Mouse (Mus musculus) intestine, embryonic 16.5 days (tissue): ENCODE results near the gene Ubb. TPM values are rescaled to one million over a fixed set of nuclear protein-coding genes. Genes with fewer than 3 reads are reported as not detected.

Source experiments
- ATAC-seq: fragments of 200-750 bp; cut with Nextera tagmentation; 2 replicates; pipeline ENCODE4 v1.8.0; 2017; ENCODE audit warnings: moderate TSS enrichment, moderate library complexity
- H3K27ac ChIP-seq: fragments of 300-500 bp; sonication (generic); 2 replicates; pipeline ENCODE4 v1.5.1; 2014; ENCODE audit warnings: mild to moderate bottlenecking, low read length
- H3K27me3 ChIP-seq: fragments of 300-500 bp; sonication (generic); replicated peaks from 2 replicates; pipeline ENCODE4 v1.6.1; 2014; ENCODE audit warnings: low read length, control low read depth, mixed read lengths; ENCODE audit not compliant: control insufficient read depth, insufficient read depth
- H3K36me3 ChIP-seq: fragments of 300-500 bp; sonication (generic); 2 replicates; pipeline ENCODE4 v1.6.1; 2014; ENCODE audit warnings: low read length, control low read depth; ENCODE audit not compliant: control insufficient read depth, insufficient read depth
- H3K4me1 ChIP-seq: fragments of 300-500 bp; sonication (generic); 2 replicates; pipeline ENCODE4 v1.6.1; 2014; ENCODE audit warnings: low read length, control low read depth, mixed read lengths; ENCODE audit not compliant: control insufficient read depth, insufficient read depth
- H3K4me2 ChIP-seq: fragments of 300-500 bp; sonication (generic); 2 replicates; pipeline ENCODE4 v1.6.1; 2014; ENCODE audit warnings: low read depth, low read length, control low read depth
- H3K4me3 ChIP-seq: fragments of 300-500 bp; sonication (generic); 2 replicates; pipeline ENCODE4 v1.5.1; 2014; ENCODE audit warnings: mild to moderate bottlenecking, low read length
- H3K9ac ChIP-seq: fragments of 300-500 bp; sonication (generic); 2 replicates; pipeline ENCODE4 v1.6.1; 2014; ENCODE audit warnings: low read depth, low read length
- H3K9me3 ChIP-seq: fragments of 300-500 bp; sonication (generic); 2 replicates; pipeline ENCODE4 v1.6.1; 2016; ENCODE audit warnings: low read length, control low read depth; ENCODE audit not compliant: control insufficient read depth
- WGBS: fragments of 180-500 bp; shearing (Covaris S2); extraction: QIAGEN DNeasy Blood & Tissue Kit; methylation state at CpG from one replicate; pipeline ENCODE4 v1.1.7; 2014; 5-methylcytosine and 5-hydroxymethylcytosine counted together
- polyA plus RNA-seq: library from polyadenylated mRNA; unstranded; fragments of >200 nt; fragmentation: Nextera tagmentation; extraction: Ambion mirVana; gene quantifications from 2 replicates; pipeline ENCODE4 v1.2.1, GENCODE M21; 2015

Gene Ubb
- polyA plus RNA-seq, 1 experiment from 2014 or later, result 2,643 TPM

GRCm38 (mm10) chr11:62591904-62592575 lies 41.1 kb downstream of the Ubb start:
- Histone ChIP-seq H3K4me1 (peaks cover 13% of the 10 kb centered on the region), H3K27ac (no peak overlapping the region), H3K9me3 (no peaks in the 10 kb centered on the region), H3K4me3 (no peak overlapping the region), H3K27me3 (no peaks in the 10 kb centered on the region), H3K9ac (no peak overlapping the region), H3K4me2 (no peak overlapping the region), H3K36me3 (no peaks in the 10 kb centered on the region)
- peak; percentile 40; the same call in 1 of the 2 replicates for ATAC-seq
- 54% methylated on average over 8 of the region's 8 CpGs for WGBS

DNA sequence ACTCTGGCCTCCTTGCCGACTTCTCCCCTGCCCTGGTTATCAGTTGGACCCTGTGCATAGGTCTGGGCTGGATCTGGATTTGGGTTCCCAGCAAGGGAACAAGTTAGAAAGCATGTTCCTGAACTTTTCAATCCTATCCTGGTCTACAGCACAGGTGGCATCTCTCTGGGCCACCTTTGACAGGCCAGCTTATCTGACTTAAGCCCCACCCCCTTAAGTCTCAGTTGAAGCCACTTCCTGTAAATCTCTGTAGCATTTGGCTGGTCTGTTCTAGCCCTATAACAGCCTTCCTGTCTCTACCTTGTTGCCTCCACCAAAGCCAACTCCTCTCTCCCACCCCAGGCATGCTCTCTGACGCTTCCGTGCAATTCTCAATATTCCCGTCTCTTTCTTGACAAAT lies 47.6 kb downstream of the Ubb start:
- 0 out of 2 replicates have a peak, but pooled peaks cover 2% of the 10 kb centered on the region for H3K36me3 ChIP-seq
- H3K4me3 ChIP-seq, result no peak overlapping the region
- H3K27ac ChIP-seq, result no peak overlapping the region
- H3K9me3 ChIP-seq, result no peaks in the 10 kb centered on the region
- no peak overlapping the region for H3K4me2 ChIP-seq
- peak overlapping the region; percentile 29 for H3K9ac ChIP-seq
- WGBS, result 77% methylated on average over 4 of the region's 4 CpGs
- ATAC-seq, result no peak
- H3K27me3 ChIP-seq, result no peaks in the 10 kb centered on the region
- no peaks in the 10 kb centered on the region; the same call in 1 of the 2 replicates for H3K4me1 ChIP-seq

DNA sequence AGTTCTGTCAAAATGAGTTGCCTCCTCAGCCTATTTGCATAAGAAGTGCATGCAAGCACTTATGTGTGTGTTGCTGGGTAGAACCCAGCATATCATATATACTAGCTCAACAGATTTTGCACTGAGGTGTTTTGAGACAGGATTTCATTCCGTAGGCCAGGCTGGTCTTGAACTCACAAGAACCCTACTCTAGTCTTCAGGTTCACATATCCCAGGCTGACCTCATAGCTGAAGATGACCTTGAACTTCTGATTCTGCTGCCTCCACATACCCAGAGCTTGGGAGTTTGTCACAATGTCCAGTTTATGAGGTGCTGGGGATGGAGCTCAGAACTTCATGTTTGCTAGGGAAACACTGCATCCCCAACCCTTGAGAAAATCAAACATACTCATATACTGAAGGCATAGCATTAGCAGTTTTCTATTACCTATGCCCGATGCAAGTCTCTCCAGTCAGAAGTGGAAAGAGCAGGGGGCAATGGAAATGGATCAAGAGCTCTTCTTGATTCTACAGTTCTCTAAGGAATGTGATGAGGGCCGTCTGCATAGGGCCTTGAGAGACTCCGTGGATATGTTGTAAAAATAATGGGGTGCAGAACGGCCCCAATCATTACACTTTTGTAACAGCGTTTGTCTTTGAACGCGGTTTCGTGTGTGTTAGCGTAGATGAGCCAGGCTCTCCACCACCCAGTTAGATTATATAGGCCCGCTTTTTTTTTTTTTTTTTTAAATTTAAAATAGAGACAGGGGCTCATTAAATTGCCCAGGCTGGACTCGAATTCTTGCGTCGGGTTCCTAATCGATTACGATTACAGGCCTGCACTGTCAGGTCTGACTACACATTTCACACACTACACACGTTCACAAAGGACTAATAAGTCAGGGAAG lies 51.0 kb downstream of the Ubb start:
- peak overlapping the region; percentile 76 for H3K4me3 ChIP-seq
- peak overlapping the region; percentile 67 for H3K9ac ChIP-seq
- WGBS, result 10% methylated on average over 17 of the region's 17 CpGs
- peaks cover 16% of the 10 kb centered on the region; the same call in 1 of the 2 replicates for H3K36me3 ChIP-seq
- no peaks in the 10 kb centered on the region for H3K27me3 ChIP-seq
- peak overlapping the region; percentile 63 for H3K27ac ChIP-seq
- peak overlapping the region; percentile 45 for H3K4me2 ChIP-seq
- peak; percentile 5 for ATAC-seq
- H3K4me1 ChIP-seq, result peaks cover 21% of the 10 kb centered on the region
- no peaks in the 10 kb centered on the region for H3K9me3 ChIP-seq

Other genes with a start within 250 kb of the Ubb start
- gene Pigl, start 92.7 kb upstream of the Ubb start, polyA plus RNA-seq, result 11.8 and 12.7 TPM in 2 replicates
- 40.2 and 42.0 TPM in 2 replicates for gene Ncor1, start 92.6 kb upstream of the Ubb start, polyA plus RNA-seq
- gene Cenpv, start 11.9 kb upstream of the Ubb start, polyA plus RNA-seq, result 6.8 and 17.9 TPM in 2 replicates
- gene Trpv2, start 23.3 kb downstream of the Ubb start, polyA plus RNA-seq, result 11.0 and 11.2 TPM in 2 replicates
- 14.1 and 23.8 TPM in 2 replicates for gene Lrrc75a, start 97.4 kb downstream of the Ubb start, polyA plus RNA-seq
- 82.9 and 86.3 TPM in 2 replicates for gene Mmgt2, start 97.5 kb downstream of the Ubb start, polyA plus RNA-seq
- 4.2 and 4.7 TPM in 2 replicates for gene Zfp287, start 180.7 kb downstream of the Ubb start, polyA plus RNA-seq
- not detected in 2 replicates for gene Gm10428, start 201.9 kb downstream of the Ubb start, polyA plus RNA-seq
- gene Zfp286, start 238.3 kb downstream of the Ubb start, polyA plus RNA-seq, result 7.9 and 10.5 TPM in 2 replicates